Mouse (Mus musculus) hindbrain, embryonic 16.5 days (tissue): ENCODE results near the gene Zc2hc1c. TPM values are rescaled to one million over a fixed set of nuclear protein-coding genes. Genes with fewer than 3 reads are reported as not detected.

Experiments
- ATAC-seq: fragments of 200-750 bp; cut with Nextera tagmentation; 2 replicates; pipeline ENCODE4 v1.8.0; 2017; ENCODE audit warnings: moderate TSS enrichment, moderate library complexity
- H3K27ac ChIP-seq: fragments of 300-500 bp; sonication (generic); 2 replicates; pipeline ENCODE4 v1.5.1; 2014; ENCODE audit warnings: low read depth, mild to moderate bottlenecking, control low read depth, low read length, moderate library complexity
- H3K27me3 ChIP-seq: fragments of 300-500 bp; sonication (generic); replicated peaks from 2 replicates; pipeline ENCODE4 v1.6.1; 2014; ENCODE audit warnings: low read length; ENCODE audit not compliant: control insufficient read depth, insufficient read depth
- H3K36me3 ChIP-seq: fragments of 300-500 bp; sonication (generic); 2 replicates; pipeline ENCODE4 v1.6.1; 2014; ENCODE audit warnings: mild to moderate bottlenecking, low read length, moderate library complexity, mixed read lengths; ENCODE audit not compliant: control insufficient read depth, insufficient read depth
- H3K4me1 ChIP-seq: fragments of 300-500 bp; sonication (generic); 2 replicates; pipeline ENCODE4 v1.6.1; 2014; ENCODE audit warnings: low read depth, low read length; ENCODE audit not compliant: control insufficient read depth, insufficient read depth
- H3K4me2 ChIP-seq: fragments of 300-500 bp; sonication (generic); 2 replicates; pipeline ENCODE4 v1.6.1; 2014; ENCODE audit warnings: mild to moderate bottlenecking, low read length, control low read depth, moderate library complexity
- H3K4me3 ChIP-seq: fragments of 300-500 bp; sonication (generic); 2 replicates; pipeline ENCODE4 v1.5.1; 2014; ENCODE audit warnings: mild to moderate bottlenecking, low read length, control low read depth, moderate library complexity
- H3K9ac ChIP-seq: fragments of 300-500 bp; sonication (generic); 2 replicates; pipeline ENCODE4 v1.6.1; 2014; ENCODE audit warnings: low read depth, mild to moderate bottlenecking, control low read depth, low read length, moderate library complexity
- H3K9me3 ChIP-seq: fragments of 300-500 bp; sonication (generic); 2 replicates; pipeline ENCODE4 v1.6.1; 2014; ENCODE audit warnings: mild to moderate bottlenecking, low read length, moderate library complexity; ENCODE audit not compliant: control insufficient read depth
- WGBS: fragments of 180-500 bp; shearing (Covaris S2); extraction: QIAGEN DNeasy Blood & Tissue Kit; methylation state at CpG from one replicate; pipeline ENCODE4 v1.1.7; 2014; 5-methylcytosine and 5-hydroxymethylcytosine counted together
- microRNA-seq: library from miRNA; unstranded; fragments of <30 nt; microRNA quantifications from one replicate; pipeline ENCODE4, GENCODE M21; 2017
- polyA plus RNA-seq: library from polyadenylated mRNA; unstranded; fragments of >200 nt; fragmentation: Nextera tagmentation; extraction: Ambion mirVana; gene quantifications from 2 replicates; pipeline ENCODE4 v1.2.1, GENCODE M21; 2015

The Zc2hc1c gene
- polyA plus RNA-seq, 1 experiment from 2014 or later = 1.8 TPM

DNA sequence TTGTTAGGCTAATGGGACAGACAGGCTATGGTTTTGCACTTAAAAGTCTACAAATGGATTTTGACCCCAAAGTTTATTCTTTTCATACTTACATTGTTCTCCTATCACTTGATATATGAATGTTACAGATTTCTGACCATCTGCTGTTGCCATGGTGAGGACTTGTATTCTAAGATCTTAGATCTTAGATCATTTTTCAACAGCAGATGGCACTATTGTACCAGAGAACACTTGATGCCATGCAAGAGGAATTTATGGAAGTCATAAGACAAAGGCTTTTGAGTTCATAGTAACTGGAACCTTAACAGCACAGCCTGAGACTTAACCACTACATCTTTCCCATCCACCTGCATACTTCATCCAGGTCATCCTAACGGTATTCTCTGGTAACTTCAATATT, 52.7 kb downstream of the Zc2hc1c start:
- 0 out of 2 replicates have a peak, but pooled peaks have one; percentile 15 for ATAC-seq
- 64% methylated on average over 1 of the region's 1 CpGs for WGBS

DNA sequence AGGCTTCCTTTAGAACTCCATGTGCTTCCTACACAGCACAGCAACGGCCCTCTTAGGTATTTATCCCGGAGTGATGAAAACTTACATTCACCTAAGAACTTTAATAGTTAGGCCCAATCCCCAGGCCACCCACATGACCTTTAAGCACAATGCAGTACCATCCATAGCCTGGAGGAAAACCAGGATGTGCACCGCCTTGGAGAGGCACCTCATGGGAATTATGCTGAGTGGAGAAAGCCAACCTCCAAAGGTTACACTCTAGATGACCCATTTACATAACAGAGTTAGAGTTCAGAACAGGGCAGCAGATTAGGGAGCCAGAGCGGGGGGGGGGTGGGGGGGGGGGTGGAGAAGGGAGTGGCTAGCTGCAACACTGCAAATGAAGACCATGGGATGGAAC, 53.9 kb downstream of the Zc2hc1c start:
- WGBS = 74% methylated on average over 4 of the region's 4 CpGs
- no peak overlapping the region for H3K4me2 ChIP-seq
- no peak for ATAC-seq
- H3K9me3 ChIP-seq = no peaks in the 10 kb centered on the region
- no peak overlapping the region for H3K4me3 ChIP-seq
- H3K9ac ChIP-seq = no peak overlapping the region
- no peak overlapping the region for H3K27ac ChIP-seq
- H3K4me1 ChIP-seq = peaks cover 10% of the 10 kb centered on the region
- H3K27me3 ChIP-seq = no peaks in the 10 kb centered on the region
- peaks cover 4% of the 10 kb centered on the region for H3K36me3 ChIP-seq

More for the DNA sequence above, 52.7 kb downstream of the Zc2hc1c start:
- Histone ChIP-seq H3K4me2 (no peak overlapping the region), H3K27ac (no peak overlapping the region), H3K4me3 (no peak overlapping the region), H3K36me3 (peaks cover 4% of the 10 kb centered on the region), H3K9ac (no peak overlapping the region), H3K9me3 (no peaks in the 10 kb centered on the region), H3K27me3 (no peaks in the 10 kb centered on the region), H3K4me1 (peaks cover 10% of the 10 kb centered on the region)

DNA sequence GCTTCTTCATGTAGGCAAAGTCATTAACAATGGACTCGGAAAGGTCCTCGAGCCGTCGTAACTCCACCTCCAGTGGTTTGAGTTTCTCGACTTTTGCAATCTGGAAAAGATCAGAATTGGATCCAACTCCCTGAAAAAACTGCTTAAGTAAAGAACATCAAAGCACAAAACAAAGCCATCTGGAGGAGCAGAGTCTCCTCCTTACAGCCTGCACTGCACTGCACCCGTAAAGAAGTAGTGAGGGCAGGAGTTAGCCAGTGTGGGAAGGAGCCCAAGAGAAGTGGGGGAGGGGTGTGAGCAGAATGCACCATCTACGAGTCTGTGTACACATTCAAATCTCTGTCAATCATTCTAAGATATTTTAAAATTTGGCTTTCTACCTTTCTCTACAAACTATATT, 55.9 kb downstream of the Zc2hc1c start:
- peaks cover 3% of the 10 kb centered on the region for H3K4me1 ChIP-seq
- peaks cover 4% of the 10 kb centered on the region for H3K36me3 ChIP-seq
- no peak overlapping the region for H3K9ac ChIP-seq
- no peak for ATAC-seq
- H3K4me3 ChIP-seq = no peak overlapping the region
- H3K9me3 ChIP-seq = no peaks in the 10 kb centered on the region
- H3K27me3 ChIP-seq = no peaks in the 10 kb centered on the region
- no peak overlapping the region for H3K27ac ChIP-seq
- WGBS = 81% methylated on average over 7 of the region's 7 CpGs
- no peak overlapping the region for H3K4me2 ChIP-seq

DNA sequence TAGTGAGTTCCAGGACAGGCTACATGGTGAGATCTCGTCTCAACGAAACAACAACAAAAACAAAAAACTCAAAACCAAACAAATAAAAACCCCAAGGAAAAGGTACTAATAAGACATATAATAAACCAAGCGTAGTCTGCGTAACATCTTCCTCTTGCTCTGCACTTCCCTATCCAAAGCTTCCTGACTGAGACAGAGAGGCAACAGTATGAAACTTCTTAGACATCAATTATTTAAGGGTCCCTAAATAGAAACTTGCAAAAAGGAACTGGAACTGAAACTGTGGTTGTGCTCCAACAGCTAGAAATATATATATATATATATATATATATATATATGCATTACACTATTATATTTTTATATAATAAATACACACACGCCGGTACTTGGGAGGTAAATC, 57.2 kb downstream of the Zc2hc1c start:
- ATAC-seq = no peak
- H3K27me3 ChIP-seq = no peaks in the 10 kb centered on the region
- H3K27ac ChIP-seq = no peak overlapping the region
- H3K36me3 ChIP-seq = peaks cover 4% of the 10 kb centered on the region
- no peak overlapping the region for H3K4me2 ChIP-seq
- peaks cover 3% of the 10 kb centered on the region; the same call in 1 of the 2 replicates for H3K4me1 ChIP-seq
- no peak overlapping the region for H3K9ac ChIP-seq
- H3K9me3 ChIP-seq = no peaks in the 10 kb centered on the region
- WGBS = 95% methylated on average over 6 of the region's 6 CpGs
- no peak overlapping the region for H3K4me3 ChIP-seq

DNA sequence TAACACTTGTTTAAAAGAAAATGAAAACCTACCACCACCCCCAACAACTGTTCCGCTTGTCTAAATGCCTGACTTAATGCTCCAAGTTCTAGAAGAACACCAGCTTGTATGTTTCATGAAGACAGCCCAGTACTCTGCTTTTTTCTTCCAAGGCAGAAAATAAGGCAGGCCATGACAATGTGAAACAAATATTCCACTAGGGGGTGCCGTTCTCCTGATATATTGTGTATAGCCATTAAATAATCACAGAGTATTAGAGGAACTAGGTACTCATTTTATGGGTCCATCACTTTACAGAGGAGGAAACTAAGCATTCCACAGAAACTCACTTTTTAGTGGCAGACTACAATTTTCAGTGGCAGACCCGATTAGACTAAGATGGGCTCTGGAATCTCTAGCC, 58.0 kb downstream of the Zc2hc1c start:
- Histone ChIP-seq H3K27me3 (no peaks in the 10 kb centered on the region), H3K36me3 (peaks cover 4% of the 10 kb centered on the region), H3K9ac (no peak overlapping the region), H3K9me3 (no peaks in the 10 kb centered on the region), H3K4me1 (peaks cover under 1% of the 10 kb centered on the region; the same call in 1 of the 2 replicates), H3K4me3 (no peak overlapping the region), H3K4me2 (no peak overlapping the region), H3K27ac (no peak overlapping the region)
- peak; percentile 65; the same call in 1 of the 2 replicates for ATAC-seq
- WGBS = 67% methylated on average over 3 of the region's 3 CpGs

DNA sequence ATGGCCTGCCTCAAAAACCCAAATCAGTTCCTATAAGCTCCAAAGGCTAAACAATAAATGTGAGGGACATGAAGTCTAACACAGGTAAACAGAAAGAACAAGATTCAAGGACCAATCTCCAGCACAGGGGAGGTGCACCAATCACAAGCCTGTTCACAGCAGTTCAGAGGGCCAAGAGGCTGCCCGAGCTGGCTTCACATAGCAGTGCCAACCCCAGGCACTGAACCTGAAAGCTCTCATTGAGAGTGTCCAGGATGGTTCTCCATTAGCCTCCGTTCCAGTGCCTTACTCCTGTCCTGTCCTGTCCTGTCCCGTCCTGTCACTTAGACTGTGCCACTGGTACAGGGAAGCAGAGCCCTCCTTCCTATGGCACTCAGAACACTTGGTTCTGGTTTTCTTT, 58.8 kb downstream of the Zc2hc1c start:
- no peak overlapping the region for H3K9ac ChIP-seq
- H3K4me2 ChIP-seq = no peak overlapping the region
- ATAC-seq = no peak
- 66% methylated on average over 3 of the region's 3 CpGs for WGBS
- H3K36me3 ChIP-seq = peaks cover 4% of the 10 kb centered on the region
- H3K9me3 ChIP-seq = no peaks in the 10 kb centered on the region
- no peaks in the 10 kb centered on the region for H3K4me1 ChIP-seq
- H3K27me3 ChIP-seq = no peaks in the 10 kb centered on the region
- H3K27ac ChIP-seq = no peak overlapping the region
- no peak overlapping the region for H3K4me3 ChIP-seq

DNA sequence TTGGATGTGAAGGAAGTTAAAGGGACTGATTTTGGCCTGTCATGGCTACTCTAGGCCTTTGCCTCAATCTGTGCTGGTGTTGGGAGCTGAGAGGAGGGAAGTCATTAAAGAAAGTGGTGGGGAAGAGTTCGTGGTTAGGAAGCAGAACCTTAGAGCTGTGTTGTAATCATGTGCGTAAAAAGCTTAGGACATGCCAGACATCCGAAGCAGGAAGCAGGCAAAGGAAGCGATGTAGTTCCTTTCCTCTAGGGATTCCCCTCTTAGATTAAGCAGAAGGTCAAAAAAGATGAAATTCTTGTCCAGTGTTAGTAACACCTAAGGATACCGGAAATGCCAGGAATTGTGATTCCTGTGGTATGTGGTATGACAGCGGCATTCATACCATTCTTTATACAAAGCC, 59.9 kb downstream of the Zc2hc1c start:
- no peak for ATAC-seq
- no peak overlapping the region for H3K4me3 ChIP-seq
- WGBS = 82% methylated on average over 6 of the region's 6 CpGs
- H3K4me2 ChIP-seq = no peak overlapping the region
- peaks cover 4% of the 10 kb centered on the region; the same call in 1 of the 2 replicates for H3K36me3 ChIP-seq
- H3K27ac ChIP-seq = no peak overlapping the region
- H3K9ac ChIP-seq = no peak overlapping the region
- no peaks in the 10 kb centered on the region for H3K4me1 ChIP-seq
- no peaks in the 10 kb centered on the region for H3K27me3 ChIP-seq
- no peaks in the 10 kb centered on the region for H3K9me3 ChIP-seq

Small RNAs within 50 kb of the gene (microRNA-seq; reads per million reads assigned to microRNA genes)
- gene Mir6938 = not detected

Other genes starting within 250 kb of the Zc2hc1c start
- 1.2 and 1.6 TPM in 2 replicates for gene Prox2, start 177.8 kb upstream of the Zc2hc1c start, polyA plus RNA-seq
- 122 and 129 TPM in 2 replicates for gene Dlst, start 177.8 kb upstream of the Zc2hc1c start, polyA plus RNA-seq
- 39.0 and 39.4 TPM in 2 replicates for gene Rps6kl1, start 137.3 kb upstream of the Zc2hc1c start, polyA plus RNA-seq
- 11.7 and 13.1 TPM in 2 replicates for gene Pgf, start 110.8 kb upstream of the Zc2hc1c start, polyA plus RNA-seq
- gene Eif2b2, start 69.1 kb upstream of the Zc2hc1c start, polyA plus RNA-seq = 80.1 and 82.3 TPM in 2 replicates
- 7.6 and 8.7 TPM in 2 replicates for gene Mlh3, start 18.0 kb upstream of the Zc2hc1c start, polyA plus RNA-seq
- gene Acyp1, start 153 bp upstream of the Zc2hc1c start, polyA plus RNA-seq = 47.1 and 58.4 TPM in 2 replicates
- gene Nek9, start 50.8 kb downstream of the Zc2hc1c start, polyA plus RNA-seq = 9.9 and 13.7 TPM in 2 replicates
- gene Tmed10, start 86.3 kb downstream of the Zc2hc1c start, polyA plus RNA-seq = 208 and 213 TPM in 2 replicates
- gene Fos, start 185.3 kb downstream of the Zc2hc1c start, polyA plus RNA-seq = 3.9 and 4.3 TPM in 2 replicates